Mouse (Mus musculus) spleen, adult 2 months (tissue): Measurements from ENCODE around the gene Nav2.

Experiments
- CTCF ChIP-seq: fragments of 200-500 bp; IDR thresholded peaks from 2 replicates; pipeline ENCODE4 v1.5.1; 2011; ENCODE audit warnings: mild to moderate bottlenecking, inconsistent platforms; ENCODE audit not compliant: insufficient read depth, insufficient read length, insufficient replicate concordance; ENCODE audit errors: extremely low read depth
- POLR2A ChIP-seq: fragments of 200-500 bp; IDR thresholded peaks from 2 replicates; pipeline ENCODE4 v1.6.1; 2011; ENCODE audit warnings: low read depth, low read length, inconsistent platforms

DNA sequence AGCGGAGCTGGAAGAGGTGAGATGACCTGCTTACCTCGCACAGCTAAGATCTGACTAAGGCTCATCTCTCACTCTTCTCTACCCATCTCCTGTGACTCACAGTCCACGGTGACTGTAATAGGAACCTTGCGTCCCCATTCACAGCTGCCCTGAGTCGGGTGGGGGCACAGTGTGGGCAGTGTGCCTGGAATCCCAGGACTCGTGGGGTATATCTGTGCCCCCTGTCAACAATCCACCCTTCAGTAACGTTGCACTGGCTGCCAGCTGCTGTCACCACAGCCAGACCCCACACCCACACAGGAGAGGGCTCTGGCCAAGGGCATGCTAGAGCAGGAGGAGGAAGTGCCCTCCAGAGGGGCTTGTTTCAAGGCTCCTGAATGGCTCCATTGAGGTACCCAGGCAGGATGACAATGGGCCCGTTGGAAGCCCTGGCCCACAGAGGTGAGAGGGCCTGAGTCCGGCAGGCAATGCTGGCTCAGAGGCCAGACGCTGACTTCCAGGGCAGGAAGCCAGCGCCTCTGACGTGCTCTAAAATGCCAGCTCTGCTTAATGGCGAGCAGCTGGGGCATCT, 353.5 kb downstream of the Nav2 start:
- TF ChIP-seq CTCF (no peak), POLR2A (no peak)
